Mouse (Mus musculus) hindbrain, embryonic 15.5 days (tissue): ENCODE results near the gene Tmem147. TPM values are rescaled to one million over a fixed set of nuclear protein-coding genes. Genes with fewer than 3 reads are reported as not detected.
"Not testable (repeated sequence)": the region's sequence is repeated elsewhere in the genome, so short reads cannot be mapped to it uniquely, and the experiment has no call there.

Experiments used
- ATAC-seq: fragments of 200-750 bp; cut with Nextera tagmentation; 2 replicates; pipeline ENCODE4 v1.8.0; 2017; ENCODE audit warnings: low read depth, moderate number of reproducible peaks, moderate TSS enrichment; ENCODE audit not compliant: low FRiP score
- H3K27ac ChIP-seq: fragments of 300-500 bp; sonication (generic); replicated peaks from 2 replicates; pipeline ENCODE4 v1.5.1; 2015; ENCODE audit warnings: mild to moderate bottlenecking, inconsistent platforms
- H3K27me3 ChIP-seq: fragments of 300-500 bp; sonication (generic); 2 replicates; pipeline ENCODE4 v1.6.1; 2015; ENCODE audit warnings: control low read depth, inconsistent platforms
- H3K36me3 ChIP-seq: fragments of 300-500 bp; sonication (generic); 2 replicates; pipeline ENCODE4 v1.6.1; 2015; ENCODE audit warnings: control low read depth, inconsistent platforms
- H3K4me1 ChIP-seq: fragments of 300-500 bp; sonication (generic); replicated peaks from 2 replicates; pipeline ENCODE4 v1.6.1; 2015; ENCODE audit warnings: control low read depth, inconsistent platforms
- H3K4me2 ChIP-seq: fragments of 300-500 bp; sonication (generic); 2 replicates; pipeline ENCODE4 v1.6.1; 2015; ENCODE audit warnings: moderate library complexity, mild to moderate bottlenecking, inconsistent platforms
- H3K4me3 ChIP-seq: fragments of 300-500 bp; sonication (generic); 2 replicates; pipeline ENCODE4 v1.5.1; 2015; ENCODE audit warnings: mild to moderate bottlenecking, inconsistent platforms
- H3K9ac ChIP-seq: fragments of 300-500 bp; sonication (generic); 2 replicates; pipeline ENCODE4 v1.6.1; 2015; ENCODE audit warnings: inconsistent platforms
- H3K9me3 ChIP-seq: fragments of 300-500 bp; sonication (generic); 2 replicates; pipeline ENCODE4 v1.6.1; 2016; ENCODE audit warnings: control low read depth, inconsistent platforms
- WGBS: fragments of 180-500 bp; shearing (Covaris S2); methylation state at CpG from one replicate; pipeline ENCODE4 v1.1.7; 2015; 5-methylcytosine and 5-hydroxymethylcytosine counted together
- polyA plus RNA-seq: library from polyadenylated mRNA; unstranded; fragments of >200 nt; fragmentation: Nextera tagmentation; extraction: Ambion mirVana; gene quantifications from 2 replicates; pipeline ENCODE4 v1.2.1, GENCODE M21; 2015

The Tmem147 gene
- polyA plus RNA-seq, 1 experiment from 2014 or later, result 273 TPM

DNA sequence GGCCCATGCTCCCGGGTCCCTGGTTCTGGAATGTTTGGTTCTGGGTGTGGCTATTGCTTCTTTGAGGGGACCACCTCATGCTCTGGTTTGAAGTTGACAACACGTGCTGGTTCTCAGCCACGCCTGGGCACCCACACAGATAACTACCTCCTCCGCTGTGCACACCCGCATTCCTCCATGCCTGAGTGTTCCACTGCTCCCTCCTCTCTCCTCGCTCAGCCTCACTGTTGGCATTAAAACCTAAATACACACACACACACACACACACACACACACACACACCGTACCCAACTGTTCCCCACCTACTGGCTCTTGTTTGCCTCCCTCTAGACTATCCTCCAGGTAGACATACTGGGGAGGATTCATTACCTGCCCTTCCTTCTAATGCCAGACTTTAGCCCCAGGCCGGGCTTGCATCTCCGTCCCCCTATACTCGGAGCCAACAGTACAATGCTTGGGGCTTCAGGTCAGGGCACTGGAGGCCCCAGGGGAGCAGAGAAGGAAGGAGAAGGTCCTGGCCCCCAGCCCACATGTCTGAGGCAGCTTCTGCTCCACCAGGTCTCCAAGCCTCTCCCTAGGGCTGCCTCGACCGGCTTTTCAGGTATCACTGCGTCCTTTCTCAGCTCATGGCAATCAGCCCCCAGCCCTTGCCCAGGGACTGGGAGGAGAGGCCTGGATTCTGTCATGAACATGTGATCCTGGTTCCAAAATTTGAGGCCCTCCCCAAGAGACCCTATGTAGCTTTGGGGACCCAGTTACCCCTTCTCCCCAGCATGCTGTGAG, 20.7 kb upstream of the Tmem147 start:
- no peaks in the 10 kb centered on the region for H3K4me1 ChIP-seq
- H3K9ac ChIP-seq, result no peak overlapping the region
- no peaks in the 10 kb centered on the region for H3K27me3 ChIP-seq
- 91% methylated on average over 13 of the region's 13 CpGs for WGBS
- no peak overlapping the region for H3K4me3 ChIP-seq
- no peaks in the 10 kb centered on the region for H3K9me3 ChIP-seq
- no peak overlapping the region for H3K4me2 ChIP-seq
- no peak overlapping the region for H3K27ac ChIP-seq
- no peak for ATAC-seq
- peaks cover 9% of the 10 kb centered on the region for H3K36me3 ChIP-seq

GRCm38 (mm10) chr7:30747525-30748204, 18.3 kb upstream of the Tmem147 start:
- Histone ChIP-seq H3K9ac (no peak overlapping the region), H3K4me3 (no peak overlapping the region), H3K4me1 (no peaks in the 10 kb centered on the region), H3K4me2 (no peak overlapping the region), H3K27ac (no peak overlapping the region), H3K27me3 (no peaks in the 10 kb centered on the region), H3K36me3 (no peaks in the 10 kb centered on the region), H3K9me3 (no peaks in the 10 kb centered on the region)
- WGBS, result 90% methylated on average over 7 of the region's 7 CpGs
- no peak for ATAC-seq

GRCm38 (mm10) chr7:30744022-30744598, 14.8 kb upstream of the Tmem147 start:
- H3K9ac ChIP-seq, result no peak overlapping the region
- H3K27ac ChIP-seq, result no peak overlapping the region
- no peaks in the 10 kb centered on the region for H3K27me3 ChIP-seq
- H3K9me3 ChIP-seq, result no peaks in the 10 kb centered on the region
- H3K4me1 ChIP-seq, result no peaks in the 10 kb centered on the region
- H3K4me3 ChIP-seq, result no peak overlapping the region
- 48% methylated on average over 4 of the region's 4 CpGs for WGBS
- no peaks in the 10 kb centered on the region for H3K36me3 ChIP-seq
- no peak for ATAC-seq
- H3K4me2 ChIP-seq, result no peak overlapping the region

DNA sequence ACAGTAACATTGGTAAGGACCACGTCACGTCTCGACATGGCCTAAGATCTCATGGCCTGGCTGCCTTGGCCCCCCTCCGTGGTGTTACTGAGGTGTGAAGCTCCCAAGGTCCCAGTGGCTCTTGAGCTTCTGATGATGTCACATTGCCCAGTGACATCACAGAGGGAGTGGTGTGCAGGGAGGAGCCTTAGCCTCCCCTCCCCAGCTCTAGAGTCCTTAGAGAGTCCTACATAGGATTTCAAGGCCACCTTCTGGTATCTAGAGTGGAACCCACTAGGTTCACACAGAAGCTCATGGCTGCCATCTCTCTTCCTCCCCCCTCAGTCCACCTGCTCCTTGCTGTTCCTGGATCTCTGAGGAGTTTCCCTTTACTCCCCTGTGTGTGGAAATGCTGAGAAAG, 14.3 kb upstream of the Tmem147 start, which contains the start of gene Gapdhs:
Gapdhs (minus strand) TSS at position 65 of the 400 bp plus-strand sequence.
- WGBS, result 78% methylated on average over 3 of the region's 4 CpGs
- not testable (repeated sequence) for H3K9ac ChIP-seq
- peak; percentile 35; the same call in 1 of the 2 replicates for ATAC-seq

DNA sequence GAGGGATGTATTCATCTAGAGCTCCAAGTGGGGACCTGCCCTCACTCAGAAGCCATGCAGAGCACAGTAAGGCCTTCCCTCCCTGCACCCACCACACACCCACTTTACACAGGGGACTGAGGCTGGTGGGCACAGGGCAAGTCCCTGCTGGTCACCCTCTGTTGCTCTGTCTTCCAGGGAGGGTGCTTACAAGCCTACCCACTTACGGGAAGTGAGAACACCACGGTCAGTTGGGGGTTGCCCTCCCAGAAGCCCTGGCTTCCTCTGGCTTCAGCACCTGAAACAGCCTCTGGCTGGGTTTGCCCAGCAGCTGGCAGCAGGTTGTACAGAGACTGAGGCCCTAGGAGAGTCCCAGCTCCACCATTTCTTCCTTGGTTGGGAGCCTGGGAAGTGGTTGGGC, 13.2 kb upstream of the Tmem147 start:
- H3K9me3 ChIP-seq, H3K4me1 ChIP-seq, H3K36me3 ChIP-seq, H3K4me3 ChIP-seq, ATAC-seq, H3K4me2 ChIP-seq, H3K27me3 ChIP-seq, H3K27ac ChIP-seq, H3K9ac ChIP-seq: not testable (repeated sequence)
- WGBS, result 89% methylated on average over 2 of the region's 2 CpGs

More for the DNA sequence above, 14.3 kb upstream of the Tmem147 start, which contains the start of gene Gapdhs:
- not testable (repeated sequence) for H3K9me3 ChIP-seq, H3K27me3 ChIP-seq, H3K27ac ChIP-seq, H3K4me3 ChIP-seq, H3K36me3 ChIP-seq, H3K4me1 ChIP-seq, H3K4me2 ChIP-seq

DNA sequence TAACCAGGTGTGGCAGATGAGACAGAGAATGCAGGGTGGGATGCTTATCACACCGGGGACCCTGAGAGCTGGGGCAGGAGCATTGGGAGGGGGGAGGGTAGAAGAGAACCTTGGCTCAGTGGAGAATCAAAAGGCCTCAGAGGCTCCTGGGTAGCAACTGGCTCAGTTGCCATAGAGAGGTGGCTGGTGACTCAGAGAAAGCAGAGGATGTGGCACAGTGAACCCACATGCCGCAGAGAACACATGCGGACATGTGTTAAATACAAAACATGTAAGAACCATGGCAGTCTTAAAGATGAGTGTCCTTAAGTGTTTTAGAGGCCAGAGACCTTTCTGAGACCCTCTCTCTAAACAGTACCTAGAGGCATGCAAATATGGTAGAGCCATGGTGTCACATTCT, 6.9 kb upstream of the Tmem147 start:
- Histone ChIP-seq H3K9ac (no peak overlapping the region), H3K4me2 (no peak overlapping the region), H3K4me3 (no peak overlapping the region), H3K4me1 (peaks cover 10% of the 10 kb centered on the region), H3K27ac (no peak overlapping the region), H3K36me3 (peaks cover 19% of the 10 kb centered on the region), H3K9me3 (no peaks in the 10 kb centered on the region), H3K27me3 (no peaks in the 10 kb centered on the region)
- WGBS, result 90% methylated on average over 3 of the region's 3 CpGs
- ATAC-seq, result no peak

GRCm38 (mm10) chr7:30730064-30730722, 853 bp upstream of the Tmem147 start:
- 0 out of 2 replicates have a peak, but pooled peaks have one; percentile 8 for ATAC-seq
- 5% methylated on average over 20 of the region's 22 CpGs for WGBS
- H3K27me3 ChIP-seq, H3K36me3 ChIP-seq, H3K9me3 ChIP-seq: not testable (repeated sequence)
- Histone ChIP-seq H3K4me1 (peaks cover 33% of the 10 kb centered on the region), H3K4me2 (peak overlapping the region; percentile 83), H3K4me3 (peak overlapping the region; percentile 72), H3K9ac (peak overlapping the region; percentile 87), H3K27ac (peak overlapping the region; percentile 89)

DNA sequence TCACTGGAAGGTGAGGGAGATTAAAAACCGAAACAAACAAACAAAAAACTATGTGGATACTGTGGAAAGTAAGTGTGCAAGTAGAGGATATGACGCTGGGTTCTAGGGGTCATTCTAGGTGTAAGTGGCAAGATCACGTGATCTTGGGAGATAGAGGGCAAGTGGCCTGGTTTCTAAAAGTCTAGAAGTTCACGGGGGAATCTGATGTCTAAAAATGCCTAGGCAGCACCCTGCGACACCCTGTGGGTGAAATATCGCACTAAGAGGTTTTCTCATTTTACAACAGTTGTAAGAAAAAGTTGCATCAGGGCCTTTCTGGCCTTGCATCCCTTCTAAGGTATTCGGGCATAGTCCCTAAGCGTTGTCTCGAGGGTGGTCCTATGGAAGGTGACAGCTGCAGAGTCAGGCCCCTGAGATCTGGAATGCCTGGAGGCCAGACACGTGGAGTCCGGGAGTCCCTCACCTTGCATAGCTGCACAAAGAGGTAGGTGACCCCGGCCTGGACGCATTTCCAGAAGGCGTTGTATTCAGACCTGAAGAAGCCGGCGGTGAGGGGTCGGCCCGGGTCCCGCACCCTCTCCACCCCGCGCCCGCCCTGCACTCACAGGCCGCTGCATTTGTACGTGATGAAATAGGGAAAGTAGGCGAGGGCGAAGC, 473 bp downstream of the Tmem147 start:
- peak overlapping the region; percentile 89 for H3K27ac ChIP-seq
- peak overlapping the region; percentile 72 for H3K4me3 ChIP-seq
- H3K27me3 ChIP-seq, result no peaks in the 10 kb centered on the region
- peak; percentile 61 for ATAC-seq
- 9% methylated on average over 26 of the region's 26 CpGs for WGBS
- H3K9ac ChIP-seq, result peak overlapping the region; percentile 87
- peak overlapping the region; percentile 83 for H3K4me2 ChIP-seq
- H3K36me3 ChIP-seq, result peaks cover 8% of the 10 kb centered on the region
- H3K4me1 ChIP-seq, result peaks cover 33% of the 10 kb centered on the region
- H3K9me3 ChIP-seq, result no peaks in the 10 kb centered on the region

DNA sequence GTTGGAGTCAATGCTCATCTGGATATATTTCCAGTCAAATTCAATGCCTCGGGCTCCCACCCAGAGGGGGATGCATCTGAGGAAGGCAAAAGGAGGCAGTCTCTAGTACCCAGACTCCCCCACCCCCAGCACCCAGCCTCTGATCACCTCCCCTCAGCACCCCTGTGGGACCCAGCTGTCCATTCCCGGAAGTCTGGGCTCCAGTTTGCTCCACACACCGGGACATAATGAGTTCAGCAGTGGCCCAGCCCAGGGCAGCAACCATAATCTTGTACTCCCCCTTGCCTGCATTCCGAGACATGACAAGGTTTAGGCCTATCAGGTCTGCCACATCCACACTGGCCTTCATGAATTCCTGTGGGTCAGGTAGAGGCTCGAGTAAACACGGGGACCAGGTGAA, 1.1 kb downstream of the Tmem147 start:
- Histone ChIP-seq H3K4me2 (peak overlapping the region; percentile 83), H3K9me3 (no peaks in the 10 kb centered on the region), H3K27ac (no peak overlapping the region), H3K4me1 (peaks cover 33% of the 10 kb centered on the region), H3K27me3 (no peaks in the 10 kb centered on the region), H3K36me3 (peaks cover 8% of the 10 kb centered on the region), H3K9ac (peak overlapping the region; percentile 87), H3K4me3 (peak overlapping the region; percentile 72)
- ATAC-seq, result no peak
- 88% methylated on average over 6 of the region's 6 CpGs for WGBS

DNA sequence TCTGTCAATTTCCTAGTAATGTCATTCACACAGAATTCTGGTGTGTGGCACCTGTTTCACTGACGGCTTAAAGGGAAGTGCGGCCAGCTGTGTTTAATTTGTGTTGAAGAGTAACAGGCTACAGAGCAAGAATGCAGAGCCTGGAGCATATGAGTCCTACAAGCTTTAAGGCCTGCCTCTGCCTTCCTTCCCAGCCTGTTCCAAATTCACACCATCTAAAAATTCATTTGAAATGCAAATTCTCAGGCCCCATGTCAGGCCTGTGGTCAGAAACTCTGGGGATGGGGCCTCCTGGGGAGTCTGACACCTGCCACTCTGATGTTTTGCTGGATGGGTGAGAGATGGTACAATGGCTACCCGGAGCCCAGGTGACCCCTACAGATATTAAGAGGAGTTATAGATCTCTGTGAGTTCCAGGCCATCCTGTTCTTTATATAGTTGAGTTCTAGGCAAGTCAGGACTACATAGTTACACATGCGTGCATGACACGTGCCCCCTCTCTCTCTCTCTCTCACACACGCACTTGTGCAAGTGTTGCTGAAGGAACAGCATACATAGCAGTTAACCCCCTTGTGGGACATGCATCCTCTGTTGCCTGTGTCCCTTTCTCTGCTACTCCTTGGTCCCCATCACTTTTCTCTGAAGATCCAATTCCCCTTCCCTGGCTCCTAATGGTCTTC, 5.9 kb downstream of the Tmem147 start:
- H3K9me3 ChIP-seq, result no peaks in the 10 kb centered on the region
- H3K27ac ChIP-seq, result no peak overlapping the region
- WGBS, result 68% methylated on average over 6 of the region's 6 CpGs
- H3K4me2 ChIP-seq, result no peak overlapping the region
- no peak overlapping the region for H3K4me3 ChIP-seq
- no peak overlapping the region for H3K9ac ChIP-seq
- no peak for ATAC-seq
- H3K4me1 ChIP-seq, result peaks cover 8% of the 10 kb centered on the region
- H3K27me3 ChIP-seq, result no peaks in the 10 kb centered on the region
- peaks cover 8% of the 10 kb centered on the region for H3K36me3 ChIP-seq

DNA sequence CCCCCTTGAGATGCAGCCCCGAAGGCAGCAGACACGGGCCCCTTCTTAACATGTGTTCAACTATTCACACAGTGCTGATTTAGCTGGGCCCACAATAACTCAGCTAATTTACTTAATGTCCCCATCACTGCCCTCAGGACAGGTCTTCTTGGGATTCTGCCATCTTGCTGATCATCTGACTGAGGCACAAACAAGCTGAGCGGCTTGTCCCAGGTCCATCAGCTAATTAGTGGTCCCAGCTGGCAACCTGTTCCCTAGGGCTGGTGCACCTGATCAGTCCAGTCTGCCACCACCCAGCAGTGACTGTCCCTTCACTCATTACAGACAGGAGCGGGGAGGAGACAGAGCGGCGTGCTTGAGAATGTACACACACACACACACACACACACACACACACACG, 8.1 kb downstream of the Tmem147 start:
- H3K4me1 ChIP-seq, result peaks cover 10% of the 10 kb centered on the region
- H3K4me2 ChIP-seq, result no peak overlapping the region
- H3K27ac ChIP-seq, result no peak overlapping the region
- no peaks in the 10 kb centered on the region for H3K9me3 ChIP-seq
- no peak overlapping the region for H3K4me3 ChIP-seq
- ATAC-seq, result no peak
- 69% methylated on average over 7 of the region's 7 CpGs for WGBS
- no peak overlapping the region for H3K9ac ChIP-seq
- H3K27me3 ChIP-seq, result peaks cover 16% of the 10 kb centered on the region
- no peaks in the 10 kb centered on the region for H3K36me3 ChIP-seq
